Mouse (Mus musculus) kidney, adult 2 months (tissue): ENCODE data around the gene Prr3.

ENCODE experiments used
- CTCF ChIP-seq: fragments of 200-500 bp; conservative IDR thresholded peaks from 2 replicates; pipeline ENCODE4 v1.5.1; 2011; ENCODE audit warnings: low read depth, mild to moderate bottlenecking, control low read depth, low read length, moderate library complexity, mixed read lengths; ENCODE audit not compliant: insufficient read depth, insufficient read length
- POLR2A ChIP-seq: fragments of 200-500 bp; IDR thresholded peaks from one replicate; pipeline ENCODE4 v1.6.1; 2011; ENCODE audit warnings: low read depth, low read length, control low read depth

DNA sequence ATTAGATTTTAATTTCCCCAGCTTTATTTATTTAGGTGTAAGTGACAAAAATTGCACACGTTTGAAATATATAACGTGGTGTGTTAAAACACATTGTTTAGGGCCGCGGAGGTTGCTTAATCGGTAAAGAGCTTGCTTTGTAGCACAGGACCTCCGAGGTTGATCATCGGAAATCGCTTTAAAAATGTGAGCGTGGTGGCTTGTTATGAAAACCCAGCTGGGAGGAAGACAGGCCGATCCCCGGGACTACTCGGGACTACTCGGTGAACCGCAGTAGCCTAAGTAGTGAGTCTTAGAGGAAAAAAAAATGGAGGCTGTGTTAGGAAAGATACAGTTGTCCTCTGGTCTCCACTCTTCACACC is 14.8 kb upstream of the Prr3 start:
- no peak for TF ChIP-seq POLR2A
- no peak for TF ChIP-seq CTCF
